Mouse (Mus musculus) cerebellum, adult 11 months (tissue): ENCODE data around the gene Bicc1.

ENCODE experiments used
- DNase-seq: peaks from one replicate; pipeline ENCODE4 v3.0.0; 2022

Bicc1 gene

DNA sequence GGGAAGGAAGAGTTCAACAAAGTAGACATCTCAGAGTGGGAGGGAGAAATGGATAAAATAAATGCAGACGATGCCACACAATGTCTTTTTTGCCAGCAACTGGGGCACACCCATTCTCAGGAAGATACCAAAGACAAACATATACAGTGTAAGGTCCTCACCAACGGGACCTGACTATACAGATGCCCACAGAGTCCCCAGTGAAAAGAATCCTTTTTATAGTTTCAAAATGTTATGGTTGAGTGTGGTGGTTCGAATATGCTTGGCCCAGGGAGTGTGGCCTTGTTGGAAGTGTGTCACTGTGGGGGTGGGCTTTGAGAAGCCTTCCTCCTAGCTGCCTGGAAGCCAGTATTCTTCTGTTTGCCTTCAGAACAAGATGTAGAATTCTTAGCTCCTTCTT lies 223.5 kb downstream of the Bicc1 start:
- DNase-seq = no peak

DNA sequence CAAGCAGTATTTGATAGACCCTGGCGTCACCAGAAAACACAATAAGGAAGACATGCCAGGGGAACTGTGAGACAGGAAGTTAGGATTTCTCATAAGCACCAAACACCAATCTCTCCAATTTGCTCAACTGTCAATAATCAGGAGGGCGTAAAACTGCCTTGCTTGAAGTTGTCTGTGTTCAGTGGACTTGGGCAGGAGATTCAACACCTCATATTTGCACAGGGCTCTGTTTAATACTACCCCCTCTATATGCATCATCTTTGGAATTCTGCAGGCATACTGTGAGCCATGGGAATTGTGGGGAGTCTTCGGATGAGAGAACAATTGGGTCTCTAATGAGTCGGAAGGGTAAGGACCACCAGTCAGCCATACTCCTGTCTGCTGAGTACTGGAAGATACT lies 233.4 kb downstream of the Bicc1 start:
- no peak for DNase-seq

DNA sequence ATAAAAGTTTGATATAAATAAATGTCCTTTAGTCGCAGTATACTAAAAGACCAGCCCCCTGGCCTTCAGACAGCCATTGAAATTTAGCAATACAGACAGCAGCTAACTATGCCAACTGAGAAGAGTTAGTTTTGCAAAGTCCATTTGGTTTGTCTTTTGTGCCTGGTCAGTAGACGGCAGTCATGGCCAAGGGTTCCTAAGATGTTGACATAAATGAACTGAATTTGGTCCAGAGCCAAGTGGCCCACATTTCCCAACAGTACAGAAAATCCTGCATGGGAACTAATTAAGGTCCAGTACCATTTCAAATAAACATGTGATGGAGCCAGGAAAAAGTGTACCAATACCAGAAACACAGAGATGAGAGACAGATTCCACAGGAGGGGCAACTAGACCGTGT lies 235.2 kb downstream of the Bicc1 start:
- no peak for DNase-seq

DNA sequence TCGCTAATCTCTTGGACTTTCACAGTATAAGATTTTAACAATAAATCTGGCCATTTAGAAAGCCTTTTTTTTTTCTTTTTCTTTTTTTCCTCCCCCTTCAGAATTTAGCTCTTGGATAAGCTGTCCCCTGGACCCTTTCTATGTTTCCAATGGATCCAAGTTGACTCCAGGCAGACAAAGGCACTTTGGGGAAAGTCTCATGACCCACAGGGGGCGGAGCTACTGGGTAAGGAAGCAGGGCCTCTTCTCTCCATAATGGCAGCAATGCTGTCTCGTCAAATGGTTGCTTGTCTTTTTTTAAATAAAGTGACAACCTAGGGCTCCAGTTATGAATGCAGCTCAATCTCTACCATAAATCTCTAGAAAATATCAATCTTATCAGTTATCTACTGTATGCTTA lies 235.6 kb downstream of the Bicc1 start:
- no peak for DNase-seq

DNA sequence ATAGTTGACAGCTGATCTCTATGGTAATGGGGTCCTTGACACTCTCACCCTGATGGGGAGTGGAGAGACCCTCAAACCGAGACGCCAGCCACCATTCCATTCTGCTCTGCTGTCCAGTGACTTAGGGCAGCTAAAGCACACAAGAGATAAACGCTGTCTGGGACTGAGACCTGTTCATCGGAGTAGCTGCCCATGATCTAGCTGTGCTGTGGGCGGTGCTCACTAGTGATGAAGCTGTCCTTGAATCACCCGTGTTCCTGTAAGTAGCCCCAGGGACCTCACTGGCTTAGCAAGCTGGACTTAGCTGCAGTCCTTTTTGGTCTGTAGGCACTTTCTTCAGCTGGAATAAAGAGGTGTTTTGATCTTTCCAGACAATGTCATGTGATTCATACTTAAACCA lies 238.0 kb downstream of the Bicc1 start:
- no peak for DNase-seq

DNA sequence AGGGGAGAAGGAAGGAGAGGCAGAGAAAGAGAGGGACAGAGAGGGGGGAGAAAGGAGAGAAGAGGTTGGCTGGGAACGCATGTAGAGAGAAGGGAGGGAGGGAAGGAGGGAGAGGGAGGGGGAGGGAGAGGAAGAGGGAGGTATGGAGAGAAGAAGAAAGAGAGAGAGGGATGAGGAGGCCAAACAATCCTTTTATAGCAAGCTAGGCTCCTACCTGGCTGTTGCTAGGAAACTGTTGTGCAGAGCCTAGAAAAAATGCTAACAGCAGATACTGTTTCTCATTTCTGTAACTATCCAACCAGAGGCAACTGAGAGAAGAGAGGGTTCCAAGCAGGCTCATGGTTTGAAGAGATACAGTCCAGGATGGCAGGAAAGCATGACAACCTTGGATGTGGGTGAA lies 239.6 kb downstream of the Bicc1 start:
- DNase-seq = no peak

DNA sequence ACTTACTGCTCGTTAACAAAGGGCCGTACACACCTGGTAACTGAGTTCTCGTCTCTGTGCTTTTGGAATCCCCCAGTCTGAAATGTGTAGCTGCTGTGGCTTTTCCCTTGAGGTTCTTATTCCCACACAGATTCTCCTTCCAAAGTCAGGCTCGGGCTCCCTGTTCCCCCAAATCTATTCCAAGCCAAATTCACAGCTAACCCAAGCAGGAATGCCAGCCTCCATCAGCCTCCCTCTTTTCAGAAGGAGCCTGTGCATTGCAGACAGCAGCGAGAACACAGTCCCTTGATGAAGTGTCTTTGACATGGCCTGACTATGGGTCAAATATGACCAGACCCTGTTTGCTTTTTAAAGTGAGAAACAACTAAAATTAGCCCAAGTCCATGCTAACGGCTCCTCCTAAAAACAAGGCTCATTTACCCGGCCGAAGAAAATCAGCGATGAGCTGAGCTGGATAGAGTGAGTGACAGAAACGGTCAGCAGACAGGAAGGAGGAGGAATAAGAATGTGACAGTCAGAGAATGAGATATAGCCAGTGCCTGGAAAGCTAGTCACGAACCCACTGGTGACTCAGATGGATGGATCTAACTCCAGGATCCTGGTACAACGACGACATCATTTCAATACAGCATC lies 240.4 kb downstream of the Bicc1 start:
- no peak for DNase-seq

DNA sequence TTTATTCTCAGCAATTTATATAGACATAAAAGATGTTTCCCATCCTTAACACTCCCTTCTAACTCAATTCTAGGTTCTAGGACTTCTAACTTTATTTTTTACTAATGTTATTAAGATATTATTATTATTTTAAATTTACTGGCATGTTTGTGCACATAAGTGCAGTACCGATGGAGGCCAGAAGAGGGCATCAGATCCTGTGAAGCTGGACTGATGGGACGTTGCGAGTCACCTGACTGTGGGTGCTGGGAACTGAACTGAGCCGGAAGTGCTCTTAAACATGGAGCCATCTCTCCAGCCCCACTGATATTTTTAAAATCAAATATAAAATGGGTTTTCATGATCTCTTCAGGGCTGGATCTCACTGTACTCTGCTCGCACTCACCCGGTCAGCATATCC lies 242.8 kb downstream of the Bicc1 start:
- no peak for DNase-seq

DNA sequence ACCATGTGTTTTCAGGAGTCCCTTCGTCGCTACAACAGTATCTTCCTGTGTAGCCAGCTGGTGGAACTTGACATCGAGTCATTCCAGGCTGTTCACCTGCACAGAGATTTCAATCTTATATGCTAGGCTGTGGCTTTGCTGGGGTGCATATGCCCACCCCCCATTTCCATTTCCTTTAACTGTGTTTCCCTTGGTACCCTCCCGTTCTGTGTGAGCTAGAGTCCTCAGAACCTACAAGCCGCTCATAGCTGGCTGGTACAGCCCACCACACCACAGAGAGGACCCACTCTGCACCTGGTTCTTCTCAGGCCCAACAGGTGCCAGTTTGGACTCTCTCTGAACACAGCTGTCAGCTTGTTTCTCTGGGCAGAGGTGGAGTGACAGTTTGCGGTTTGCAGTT lies 244.4 kb downstream of the Bicc1 start:
- no peak for DNase-seq

DNA sequence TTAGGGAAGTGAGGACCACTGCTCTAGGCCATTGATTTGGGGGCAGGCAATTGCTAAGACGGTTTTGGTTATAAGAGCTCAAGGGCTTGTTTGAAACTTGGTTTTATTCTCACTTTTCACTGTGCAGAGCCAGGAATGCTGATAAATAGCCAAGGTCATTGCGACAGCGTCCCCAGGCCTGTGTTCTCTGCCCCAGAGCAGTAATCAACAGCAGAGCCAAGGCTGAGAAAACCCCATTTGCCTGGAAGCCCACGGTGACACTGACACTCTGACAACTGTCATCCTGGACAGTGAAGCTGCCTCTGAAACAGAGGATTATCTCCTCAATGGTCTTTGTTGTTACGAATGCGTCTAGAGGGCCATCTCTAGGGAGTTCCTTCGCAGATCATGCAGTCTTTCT lies 255.6 kb downstream of the Bicc1 start:
- DNase-seq = no peak

DNA sequence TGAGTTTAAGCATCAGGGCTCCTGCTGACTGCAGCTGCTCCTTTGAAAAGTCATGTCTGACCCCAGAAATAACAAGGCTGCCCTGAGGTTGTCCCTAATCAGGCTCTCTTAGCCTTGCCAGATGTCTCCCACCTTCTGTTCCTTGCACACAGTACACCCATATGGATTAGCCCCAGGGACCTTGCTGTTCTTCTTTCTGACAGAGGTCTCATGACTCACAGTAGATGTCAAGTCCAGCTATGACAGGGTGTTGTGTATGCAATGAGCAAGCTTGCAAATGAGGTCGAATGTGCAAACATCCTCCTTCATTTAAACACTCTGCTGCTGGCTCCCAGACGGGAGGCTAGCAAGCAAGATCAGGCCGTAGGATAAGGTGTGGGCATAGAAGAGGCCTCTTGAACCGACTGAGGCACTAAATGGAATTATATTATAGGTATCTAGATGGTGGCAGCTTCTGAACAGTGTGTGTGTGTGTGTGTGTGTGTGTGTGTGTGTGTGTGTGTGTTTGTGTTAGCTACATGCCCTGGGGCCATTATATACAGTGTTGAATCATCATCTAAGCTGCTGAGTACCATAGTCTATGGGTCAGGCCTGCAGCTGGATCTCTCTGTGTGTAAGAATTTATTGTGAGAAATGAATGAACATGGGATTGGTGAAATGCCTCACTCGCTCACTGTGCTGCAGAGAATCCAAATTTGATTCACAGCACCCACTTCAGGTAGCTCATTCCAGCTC lies 256.6 kb downstream of the Bicc1 start:
- no peak for DNase-seq

DNA sequence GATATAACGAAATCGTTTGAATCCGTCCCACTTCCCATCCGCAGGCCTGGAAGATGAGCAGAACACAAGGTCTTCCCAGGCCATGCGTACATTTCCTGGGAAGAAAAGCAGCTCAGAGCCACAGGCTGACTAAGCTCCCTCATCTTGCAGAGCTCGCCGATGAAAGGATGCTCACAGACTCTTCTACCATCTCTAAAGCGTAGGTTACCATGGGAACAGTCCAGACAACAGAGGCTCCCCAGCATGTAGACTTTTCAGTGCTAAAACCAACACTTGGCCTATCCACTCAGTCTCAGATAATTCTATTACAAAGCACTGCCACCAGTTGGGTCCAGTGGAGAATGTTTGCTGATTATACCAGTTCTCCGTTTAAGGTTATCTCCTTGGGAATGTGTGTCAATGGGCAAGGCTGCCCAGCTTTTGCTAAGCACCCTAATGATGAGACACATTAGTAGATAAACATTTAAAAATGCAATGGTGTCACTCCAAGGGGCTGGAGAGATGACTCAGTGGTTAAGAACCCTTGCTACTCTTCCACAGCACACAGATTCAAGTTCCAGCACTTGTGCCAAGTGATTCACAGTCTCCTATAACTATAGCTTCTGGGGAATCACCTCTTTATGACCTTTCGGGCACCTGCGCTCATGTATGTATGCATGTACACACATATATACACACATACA lies 258.2 kb downstream of the Bicc1 start:
- DNase-seq = no peak

DNA sequence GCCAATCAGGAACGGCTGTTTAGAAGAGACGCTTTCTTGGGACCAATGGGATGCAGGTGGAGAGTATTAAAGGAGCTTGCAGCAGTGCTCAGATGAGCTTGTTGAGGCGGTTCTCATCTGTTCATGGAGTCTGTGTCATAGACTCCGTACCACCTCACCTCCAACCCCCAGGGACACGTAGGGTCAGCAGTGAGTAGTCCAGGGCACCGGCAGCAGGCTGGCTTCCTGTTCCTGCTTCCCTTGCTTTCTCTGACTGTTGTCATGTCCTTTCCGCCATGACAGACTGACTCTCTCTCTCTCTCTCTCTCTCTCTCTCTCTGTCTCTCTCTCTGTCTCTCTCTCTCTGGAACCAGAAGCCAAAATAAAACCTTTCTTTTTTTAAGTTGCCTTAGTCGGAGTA lies 263.6 kb downstream of the Bicc1 start:
- no peak for DNase-seq

DNA sequence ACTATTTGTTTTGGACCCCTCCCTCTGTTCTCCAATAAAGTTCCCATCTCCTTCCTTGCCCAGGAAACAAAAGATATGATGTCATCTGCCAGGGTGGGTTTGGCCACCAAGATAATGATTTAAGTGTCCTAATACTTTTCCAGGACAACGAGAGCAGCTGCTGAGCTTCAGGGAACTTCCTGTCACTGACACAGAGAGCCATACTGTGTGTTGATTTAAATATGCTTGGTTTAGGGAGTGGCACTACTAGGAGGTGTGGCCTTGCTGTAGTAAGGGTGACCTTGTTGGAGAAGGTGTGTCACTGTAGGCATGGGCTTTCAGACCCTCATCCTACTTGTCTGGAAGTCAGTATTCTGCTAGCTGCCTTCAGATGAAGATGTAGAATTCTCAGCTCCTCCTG lies 281.5 kb downstream of the Bicc1 start:
- DNase-seq = no peak

DNA sequence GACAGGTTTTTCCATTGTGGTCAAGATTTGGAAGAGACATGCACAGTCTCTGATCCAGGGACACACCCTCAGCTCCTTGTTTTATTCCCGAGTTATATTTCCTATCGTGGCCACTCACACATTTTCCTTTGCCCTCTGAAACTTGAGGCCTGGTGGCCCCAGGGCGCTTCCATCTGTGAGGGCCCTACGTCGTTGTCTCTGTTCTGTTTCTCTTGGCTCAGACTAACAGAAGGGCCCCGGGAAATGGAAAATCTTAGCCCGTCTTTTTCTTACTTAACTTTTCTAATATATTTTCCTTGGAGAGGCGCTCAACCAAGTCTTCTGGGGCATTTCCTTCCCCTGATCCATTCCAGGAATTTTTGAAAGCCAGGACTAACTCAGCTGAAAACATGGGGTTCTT lies 281.9 kb downstream of the Bicc1 start:
- no peak for DNase-seq

DNA sequence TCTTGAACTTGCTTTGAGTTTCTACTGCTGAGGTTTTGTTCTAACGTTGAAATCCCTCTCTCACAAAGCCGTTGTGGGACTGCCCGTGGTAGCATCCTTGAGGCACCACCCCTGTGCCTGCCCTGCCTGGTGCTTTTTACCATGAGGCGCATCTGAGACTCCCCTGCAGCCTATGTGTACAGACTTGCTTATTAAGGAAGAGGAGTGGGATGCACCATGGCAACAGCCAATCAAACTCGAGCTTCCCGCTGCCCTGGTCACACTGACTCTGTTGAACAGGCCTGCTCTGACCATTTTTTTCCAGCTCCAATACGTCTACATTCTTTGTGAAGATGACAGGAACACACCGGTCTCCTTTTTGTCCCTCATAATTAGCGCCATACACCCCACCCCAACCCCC lies 283.0 kb downstream of the Bicc1 start:
- no peak for DNase-seq

DNA sequence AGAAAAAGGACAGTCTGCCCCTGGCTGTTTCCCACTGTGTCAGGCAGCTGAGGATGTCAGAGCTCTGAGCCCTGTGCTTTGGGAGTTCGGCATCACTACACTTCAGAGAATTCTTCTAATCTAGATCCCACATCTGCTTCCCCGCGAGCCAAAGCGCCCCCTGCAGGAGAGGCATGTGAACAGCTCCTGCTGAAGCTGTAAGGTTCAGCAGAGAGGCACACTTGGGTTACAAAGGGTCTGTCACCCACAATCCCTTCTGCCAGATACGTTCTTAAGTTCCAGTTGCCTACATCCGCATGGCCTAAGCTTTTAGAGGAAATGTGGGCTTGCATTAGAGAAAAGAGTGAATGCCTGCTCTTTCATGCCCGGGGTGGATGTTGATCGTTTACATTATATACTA lies 283.4 kb downstream of the Bicc1 start:
- DNase-seq = no peak

DNA sequence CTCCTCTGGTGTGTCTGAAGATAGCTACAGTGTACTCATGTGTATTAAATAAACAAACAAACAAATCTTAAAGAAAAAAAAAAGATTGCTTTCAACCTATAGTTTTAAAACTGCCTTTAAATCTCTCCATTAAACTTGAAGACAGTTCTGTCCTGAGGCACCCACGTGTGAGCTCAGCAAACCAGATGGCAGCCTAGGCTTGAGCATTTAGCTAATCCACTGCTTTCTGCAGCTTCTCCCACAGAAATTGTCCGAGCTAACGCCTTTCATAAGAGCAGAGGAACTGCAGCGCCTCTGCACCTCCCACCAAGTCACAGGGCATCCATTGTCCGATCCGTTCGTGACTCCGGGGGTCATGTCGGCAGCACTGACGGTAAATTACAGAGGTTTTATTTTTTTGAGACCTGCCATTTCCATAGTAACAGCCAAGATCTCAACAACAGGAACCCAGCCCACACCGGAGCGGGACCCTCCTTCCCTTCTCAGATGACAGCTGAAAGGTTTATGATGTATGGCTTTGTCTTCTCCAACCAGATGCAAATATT lies 284.4 kb downstream of the Bicc1 start:
- DNase-seq = no peak
